Mouse (Mus musculus) left cerebral cortex, adult 8-10 months (tissue): Measurements from ENCODE around the gene Col23a1. TPM values are rescaled to one million over a fixed set of nuclear protein-coding genes. Genes with fewer than 3 reads are reported as not detected.

Experiments
- DNase-seq, 2 experiments: peaks; one replicate each; pipeline ENCODE4 v3.0.0; 2022; ENCODE audit warnings: low spot score in 2 of 2
- total RNA-seq, 4 experiments: library from RNA; stranded (reverse); gene quantifications; 2 replicates each; pipeline ENCODE4 v1.2.4; 2022

The Col23a1 gene
- total RNA-seq, 4 experiments from 2014 or later: 8.0 to 11.0 (median 9.0) TPM

DNA sequence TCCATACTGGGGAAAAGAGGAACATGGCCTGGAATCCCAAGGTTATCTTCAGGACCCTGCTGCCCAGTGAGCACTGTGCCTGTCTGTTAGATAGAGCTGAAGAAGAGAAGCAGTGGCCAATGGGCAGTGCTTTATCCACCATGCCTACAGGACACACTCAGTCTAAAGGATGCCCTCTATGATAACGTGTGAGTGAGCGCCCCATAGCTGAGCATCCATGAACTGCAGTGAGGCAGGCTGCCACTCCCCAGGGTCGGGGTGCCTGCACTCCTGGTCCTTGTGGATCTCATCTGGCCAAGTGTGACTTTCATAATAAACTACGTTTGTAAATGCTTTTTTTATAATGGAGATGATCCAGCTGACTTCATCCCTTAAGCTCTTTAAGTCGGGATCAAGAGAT, 87.5 kb downstream of the Col23a1 start:
- DNase-seq: no peak

DNA sequence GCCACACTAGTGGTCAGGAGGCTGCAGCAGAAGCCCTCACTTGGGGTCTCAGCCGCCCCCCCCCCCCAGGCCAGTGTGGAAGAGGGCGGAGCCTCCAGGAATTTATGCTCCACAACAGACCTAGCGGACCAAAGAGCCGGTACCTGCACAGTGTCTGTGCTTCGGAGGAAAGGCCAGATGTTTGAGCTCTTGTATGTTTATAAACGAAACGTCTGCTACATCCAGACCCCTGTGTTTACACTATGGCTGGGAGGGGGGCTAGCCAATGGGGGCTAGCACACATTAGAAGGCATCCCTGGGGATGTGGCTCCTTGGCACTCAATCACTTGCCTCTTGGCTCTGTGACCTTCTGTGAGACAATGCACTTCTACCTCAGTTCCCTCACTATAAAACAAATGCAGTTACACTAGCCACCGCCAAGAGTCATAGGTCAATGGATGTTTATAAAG, 99.2 kb downstream of the Col23a1 start:
- no peak for DNase-seq

DNA sequence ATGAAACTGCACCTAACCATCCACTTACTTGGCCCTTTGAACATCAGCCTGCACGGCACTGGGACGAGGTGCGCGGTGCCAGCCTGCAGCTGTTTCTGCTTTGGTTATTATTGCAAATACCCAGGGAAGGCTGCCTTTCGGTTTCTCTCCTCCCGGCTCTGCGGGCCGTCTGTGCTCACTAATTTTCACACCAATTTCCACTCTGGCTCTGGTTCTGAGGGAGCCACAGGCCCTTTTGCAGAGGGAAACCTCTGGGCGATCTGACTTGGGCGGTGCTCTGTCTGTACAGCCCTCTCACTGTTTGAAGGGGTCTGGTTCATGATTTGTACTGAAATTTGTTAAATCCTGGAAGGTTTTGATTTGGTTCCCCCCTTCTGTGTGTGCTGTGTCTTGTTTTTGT, 100.0 kb downstream of the Col23a1 start:
- DNase-seq: no peak

DNA sequence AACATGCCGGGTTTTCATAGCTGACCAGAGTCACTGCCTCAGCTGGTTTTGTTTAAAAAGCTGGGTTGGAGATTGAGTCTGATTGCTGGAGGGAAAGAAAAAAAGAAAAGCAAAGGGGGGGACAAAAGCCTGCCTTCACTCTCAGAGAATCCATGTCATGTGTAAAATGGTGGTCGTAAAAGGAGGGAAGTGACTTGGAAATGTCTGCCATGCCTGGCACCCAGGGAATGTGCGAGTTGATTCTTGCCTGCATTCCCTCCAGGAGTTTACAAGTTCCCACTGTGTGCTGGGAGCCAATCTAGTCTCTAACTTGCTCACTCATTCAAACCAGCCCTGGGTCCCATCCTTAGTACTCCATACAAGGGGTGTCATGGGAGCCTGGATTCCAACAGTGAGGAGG, 100.8 kb downstream of the Col23a1 start:
- DNase-seq: no peak

DNA sequence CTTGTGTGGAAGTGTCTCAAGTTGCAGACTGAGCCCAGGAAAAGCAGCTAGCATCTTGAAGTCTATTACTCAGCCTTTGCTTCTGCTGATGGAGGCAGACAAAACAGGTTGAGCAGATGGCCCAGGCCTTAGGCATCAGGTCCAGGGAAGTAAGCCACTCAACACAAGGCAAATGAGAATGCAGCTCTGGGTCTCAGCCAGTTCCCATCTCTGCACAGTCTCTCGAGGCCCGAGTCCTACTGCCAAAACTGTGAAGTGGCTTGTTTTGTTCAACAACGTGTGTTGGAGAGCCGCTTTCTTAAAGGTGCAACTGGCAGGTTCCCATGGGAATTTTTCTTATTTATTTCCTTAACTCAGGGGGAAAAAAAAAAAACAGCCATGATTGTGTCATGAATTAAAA, 101.8 kb downstream of the Col23a1 start:
- peak in 1 of 2 experiments; percentile 87 for DNase-seq

DNA sequence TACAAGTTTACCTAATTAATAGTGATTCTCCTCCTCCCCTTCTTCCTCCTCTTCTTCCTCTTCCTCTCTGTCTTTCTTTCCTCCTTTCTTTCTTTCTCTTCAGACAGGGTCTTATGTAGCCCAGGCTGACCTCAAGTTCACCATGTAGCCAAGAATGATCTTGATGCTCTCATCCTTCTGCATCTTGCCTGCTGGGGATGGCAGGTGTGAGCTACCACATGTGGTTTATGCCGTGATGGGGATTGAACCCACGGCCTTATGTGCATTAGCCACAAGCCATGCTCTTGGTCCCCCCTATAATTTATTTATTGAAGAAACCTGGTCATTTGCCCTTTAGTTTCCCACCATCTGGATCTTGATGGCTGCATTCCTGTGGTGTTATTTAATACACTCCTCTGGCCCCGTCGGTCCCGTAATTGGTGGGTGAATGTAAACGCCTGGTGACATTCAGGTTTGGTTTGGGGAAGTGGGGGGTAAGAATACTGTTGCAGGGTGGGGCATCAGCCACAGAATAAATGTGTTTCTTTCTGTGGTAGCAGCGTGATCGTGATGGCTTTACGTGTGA, 104.7 kb downstream of the Col23a1 start:
- no peak for DNase-seq

DNA sequence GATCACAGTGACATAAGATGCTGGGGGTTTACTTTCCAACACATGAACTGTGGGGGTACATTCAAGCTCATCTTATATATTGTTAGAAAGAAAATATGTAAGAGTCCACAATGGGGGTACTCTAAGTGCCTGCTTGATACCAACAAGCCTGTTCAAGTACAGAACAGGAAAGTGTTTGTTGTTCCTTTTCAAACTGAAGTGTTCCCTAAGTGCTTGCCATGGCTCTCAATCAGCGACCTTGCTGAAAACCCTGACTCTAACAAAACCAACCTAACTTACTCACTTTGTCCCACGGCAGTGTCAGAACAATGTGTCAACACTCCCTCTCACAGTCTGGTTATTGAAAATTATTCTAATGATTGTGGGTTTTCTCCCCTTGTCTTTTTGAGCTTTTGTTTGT, 106.7 kb downstream of the Col23a1 start:
- DNase-seq: no peak

DNA sequence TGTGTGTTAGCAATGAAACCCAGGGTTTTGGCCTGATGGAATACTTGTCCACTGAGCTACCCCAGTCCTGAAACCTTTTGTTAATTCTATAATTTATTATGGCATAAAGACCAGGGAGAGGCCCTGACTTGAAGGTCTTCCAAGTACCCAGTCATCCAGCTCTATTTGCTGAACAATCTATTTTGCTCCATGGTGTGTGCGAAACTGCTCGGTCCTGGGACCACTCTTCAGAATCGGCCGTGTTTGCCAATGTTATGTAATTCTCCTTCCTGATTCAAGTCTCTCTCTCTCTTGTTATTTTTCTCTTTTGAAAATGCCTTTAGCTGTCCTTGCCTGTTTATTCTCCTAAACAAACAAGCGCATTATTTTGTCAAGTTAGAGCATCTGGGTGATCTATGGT, 108.4 kb downstream of the Col23a1 start:
- no peak for DNase-seq

DNA sequence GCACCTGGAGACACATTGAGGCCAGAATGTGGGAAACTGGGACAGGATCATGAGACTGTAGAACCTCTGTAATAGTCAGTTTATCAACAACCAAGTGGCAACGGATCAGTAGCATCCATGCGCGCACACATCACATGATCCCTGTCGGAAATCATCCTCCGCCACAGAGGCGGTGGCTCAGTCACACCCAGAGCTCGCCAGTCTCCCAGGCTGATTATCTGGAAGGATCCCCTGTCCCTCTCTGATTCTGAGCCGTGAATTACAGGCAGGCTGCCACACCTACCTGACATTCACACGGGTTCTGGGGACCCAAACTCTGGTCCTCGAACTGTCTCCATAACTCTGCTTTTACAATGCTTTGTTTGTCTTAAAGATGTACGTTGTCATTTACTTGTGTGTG, 110.6 kb downstream of the Col23a1 start:
- no peak for DNase-seq

DNA sequence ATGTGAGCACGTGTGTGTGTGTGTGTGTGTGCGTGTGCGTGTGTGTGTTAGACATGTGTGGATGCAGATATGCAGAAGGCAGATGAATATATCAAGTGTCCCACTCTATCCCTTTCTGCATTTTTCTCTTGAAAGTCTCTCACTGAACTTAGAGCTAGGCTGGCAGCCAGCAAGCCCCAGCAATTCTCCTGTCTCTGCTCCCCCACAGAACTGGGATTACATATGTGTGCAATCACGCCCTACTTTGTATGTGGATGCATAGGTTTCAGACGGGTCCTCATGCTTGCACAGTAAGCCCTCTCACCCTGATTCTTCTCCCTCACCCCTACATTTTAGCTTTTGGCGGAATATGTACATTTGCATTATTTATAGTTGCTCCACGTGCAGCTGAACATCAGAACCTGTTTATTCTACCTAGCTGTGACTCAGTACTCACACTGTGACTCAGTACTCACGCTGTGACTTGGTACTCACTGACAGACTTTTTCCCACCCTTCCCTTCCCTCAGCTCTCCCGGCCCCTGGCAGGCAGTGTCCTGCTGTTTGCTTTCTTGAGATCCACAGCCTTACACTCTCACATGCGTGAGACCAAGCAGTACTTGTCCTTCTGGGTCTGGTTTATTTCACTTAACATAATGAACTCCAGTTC, 111.9 kb downstream of the Col23a1 start:
- no peak for DNase-seq

DNA sequence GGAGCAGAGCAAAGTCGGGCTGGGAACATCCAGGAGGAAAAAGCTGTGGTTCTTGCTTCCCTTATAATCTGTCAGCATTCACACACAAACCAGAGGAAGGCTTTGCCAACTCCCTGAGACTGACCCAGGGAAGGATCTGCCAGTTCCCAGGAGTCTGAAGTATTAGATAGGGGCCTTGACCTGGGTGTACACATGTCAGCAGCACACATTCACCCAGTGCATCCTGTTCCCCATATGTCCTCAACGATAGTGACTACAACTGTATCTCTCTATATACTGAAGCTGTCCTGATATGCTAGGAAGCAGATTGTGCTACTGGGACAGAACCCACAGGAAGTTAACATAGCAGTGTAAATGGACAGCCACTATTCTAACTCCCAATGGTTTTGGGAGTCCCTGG, 114.2 kb downstream of the Col23a1 start:
- no peak for DNase-seq

DNA sequence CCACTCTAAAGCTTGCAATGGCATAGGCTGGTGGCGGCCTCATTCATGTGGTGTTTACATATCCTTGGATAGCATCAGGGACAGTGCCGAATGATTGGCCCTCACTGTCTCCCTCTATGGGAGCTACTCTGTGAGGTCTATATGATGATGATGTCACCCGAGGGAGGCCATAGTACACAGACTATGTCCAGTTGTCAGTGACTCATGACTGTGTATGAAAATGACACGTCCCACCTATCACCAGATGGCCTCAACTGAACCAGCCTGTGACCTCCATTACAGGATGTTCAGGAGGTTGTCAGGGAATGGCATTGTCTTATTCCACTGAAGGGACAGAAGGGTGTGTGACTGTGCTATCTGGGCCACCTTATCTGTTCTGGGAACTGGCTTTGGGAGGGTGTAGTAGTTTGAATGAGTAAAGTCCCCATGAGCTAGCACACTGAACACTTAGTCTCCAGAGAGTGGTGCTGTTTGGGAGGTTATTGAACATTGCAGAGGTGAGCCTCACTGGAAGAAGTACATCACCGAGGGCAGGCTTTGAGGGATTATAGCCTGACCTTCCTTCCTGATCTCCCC, 115.2 kb downstream of the Col23a1 start:
- DNase-seq: no peak

DNA sequence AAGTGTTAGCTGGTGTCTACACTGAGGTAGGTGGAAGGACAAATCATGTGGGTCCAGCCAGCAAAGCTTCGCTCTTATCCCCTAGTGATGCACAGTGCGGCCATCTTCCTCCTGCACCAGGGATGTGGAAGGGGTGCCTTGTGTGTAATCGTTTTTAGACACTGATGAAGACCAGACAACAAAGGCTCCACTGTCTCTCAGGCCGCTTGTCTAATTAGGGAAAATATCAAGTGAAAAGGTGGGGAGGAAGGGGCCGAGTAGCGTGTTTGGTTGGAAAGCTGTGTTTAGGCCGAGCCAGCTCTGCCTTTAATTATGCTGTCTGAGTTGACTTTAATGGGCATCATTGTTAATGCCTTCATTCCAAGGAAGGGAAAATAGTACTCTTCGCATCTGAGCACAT, 116.8 kb downstream of the Col23a1 start:
- no peak for DNase-seq

DNA sequence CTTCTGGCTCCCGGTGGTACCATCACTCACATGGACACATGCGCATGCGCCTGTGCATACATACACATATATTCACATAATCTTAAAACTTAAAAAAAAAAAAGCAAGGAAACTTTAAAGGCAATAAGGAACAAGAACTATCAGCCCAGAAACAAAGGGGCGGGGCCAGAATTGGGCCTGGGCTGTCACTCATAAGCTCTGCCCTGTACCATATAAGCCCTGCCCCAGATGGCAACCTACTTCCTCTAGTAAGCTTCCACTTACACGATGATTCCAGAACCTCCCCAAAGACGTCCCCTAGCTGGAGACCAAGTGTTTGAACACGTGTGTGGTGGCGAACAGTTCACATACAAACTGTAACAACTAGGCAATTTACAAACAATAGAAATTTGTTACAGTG, 117.6 kb downstream of the Col23a1 start:
- no peak for DNase-seq

DNA sequence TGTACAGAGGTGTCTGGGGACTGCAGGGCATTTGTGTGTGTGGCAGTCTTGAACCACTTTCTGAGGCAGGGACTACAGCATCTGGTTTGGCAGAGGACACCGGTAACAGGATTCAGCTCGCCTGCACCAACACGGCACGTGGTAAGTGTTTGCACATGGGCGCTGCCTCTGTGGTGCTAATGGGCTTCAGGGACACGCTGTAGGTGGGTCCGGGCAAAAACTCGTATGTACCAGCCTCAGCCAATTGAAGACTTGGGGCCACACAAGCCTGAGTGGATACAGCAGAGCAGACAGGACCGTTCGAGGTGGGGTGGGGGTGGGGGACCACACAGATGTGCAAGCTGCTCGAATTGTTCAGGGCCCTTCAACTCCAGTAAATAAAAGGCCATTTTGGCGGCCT, 121.1 kb downstream of the Col23a1 start:
- DNase-seq: no peak

DNA sequence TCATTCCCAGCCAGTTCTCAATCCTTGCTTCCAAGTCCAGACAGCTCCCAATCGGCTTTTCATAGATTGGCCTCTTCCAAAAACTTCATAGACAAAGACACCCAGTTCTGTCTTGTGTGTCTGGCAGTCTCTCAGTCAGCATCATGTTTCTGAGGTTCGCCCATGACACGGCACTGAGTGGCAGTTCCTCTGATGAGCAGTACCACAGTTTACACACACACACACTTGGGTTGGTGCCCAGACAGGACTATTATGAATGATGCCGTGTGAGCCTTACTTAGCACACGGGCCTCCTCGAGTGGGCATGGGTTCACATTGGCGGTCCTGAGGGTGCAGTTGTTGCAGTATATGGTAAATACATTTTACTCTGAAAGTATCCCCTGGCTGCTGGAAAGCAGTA, 124.8 kb downstream of the Col23a1 start:
- DNase-seq: no peak

DNA sequence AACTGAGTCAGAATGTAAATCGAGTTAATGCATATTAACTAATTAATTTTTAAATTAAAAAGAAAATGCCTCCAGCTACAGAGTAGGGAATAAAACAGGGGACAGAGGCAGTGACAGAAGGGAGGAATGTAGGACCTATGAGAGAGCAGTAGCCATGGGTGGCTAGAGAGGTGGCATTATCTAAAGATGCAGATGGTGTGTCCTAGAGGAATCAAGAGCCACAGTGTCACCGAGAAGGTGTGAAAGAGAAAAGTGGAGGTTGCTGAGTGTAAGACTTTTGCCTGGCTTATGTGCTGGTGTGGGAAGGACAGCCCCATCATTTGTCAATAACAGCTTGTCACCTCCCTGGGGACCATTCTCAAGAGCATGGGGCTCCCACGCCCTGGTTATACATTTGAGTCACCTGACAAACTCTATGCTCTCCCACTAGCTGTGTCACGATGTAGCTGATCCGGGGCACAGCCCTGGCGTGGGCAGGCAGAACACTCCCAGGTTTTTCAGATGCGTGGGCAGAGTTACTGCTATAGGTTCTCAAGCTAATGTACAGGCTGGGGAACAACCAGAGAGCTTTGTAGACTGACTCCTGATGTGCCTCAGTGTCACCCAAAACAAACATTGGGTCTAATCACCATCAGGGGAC, 125.4 kb downstream of the Col23a1 start:
- DNase-seq: peak in 1 of 2 experiments; percentile 24

DNA sequence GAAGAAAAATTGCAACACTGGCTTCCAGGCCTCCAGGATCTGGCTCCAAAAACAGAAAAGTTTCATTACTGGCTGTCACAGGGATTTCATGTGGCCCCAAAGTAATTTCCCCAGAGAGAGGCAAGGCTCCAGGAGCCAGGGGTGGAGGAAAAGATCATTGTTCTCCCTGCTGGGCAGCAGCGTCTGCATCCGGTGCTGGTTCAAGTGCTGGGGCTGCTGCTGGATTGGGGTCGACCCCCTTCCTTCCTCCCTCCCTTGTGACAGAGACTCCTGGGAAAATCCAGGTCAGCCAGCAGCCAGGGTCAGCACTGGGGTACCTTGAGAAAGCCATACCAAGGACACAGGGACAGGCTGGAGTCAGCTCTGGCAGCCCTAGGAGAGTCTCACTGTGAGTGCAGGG, 129.1 kb downstream of the Col23a1 start:
- DNase-seq: no peak

DNA sequence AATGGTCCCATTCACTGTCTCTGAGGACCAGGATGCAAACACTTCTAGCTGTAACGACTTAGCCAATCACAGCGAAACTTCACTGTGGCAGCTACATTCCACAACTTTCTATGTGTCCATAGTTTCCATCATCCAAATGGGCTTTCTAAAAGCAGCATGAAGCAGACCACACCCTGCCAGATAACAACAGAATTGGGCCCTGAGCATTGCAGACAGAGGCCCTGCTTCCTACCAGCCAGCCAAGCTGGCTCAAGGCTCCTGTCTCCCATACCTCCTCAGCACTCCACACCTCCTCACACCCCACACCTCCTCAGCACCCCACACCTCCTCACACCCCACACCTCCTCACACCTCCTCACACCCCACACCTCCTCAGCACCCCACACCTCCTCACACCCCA, 132.2 kb downstream of the Col23a1 start:
- no peak for DNase-seq

DNA sequence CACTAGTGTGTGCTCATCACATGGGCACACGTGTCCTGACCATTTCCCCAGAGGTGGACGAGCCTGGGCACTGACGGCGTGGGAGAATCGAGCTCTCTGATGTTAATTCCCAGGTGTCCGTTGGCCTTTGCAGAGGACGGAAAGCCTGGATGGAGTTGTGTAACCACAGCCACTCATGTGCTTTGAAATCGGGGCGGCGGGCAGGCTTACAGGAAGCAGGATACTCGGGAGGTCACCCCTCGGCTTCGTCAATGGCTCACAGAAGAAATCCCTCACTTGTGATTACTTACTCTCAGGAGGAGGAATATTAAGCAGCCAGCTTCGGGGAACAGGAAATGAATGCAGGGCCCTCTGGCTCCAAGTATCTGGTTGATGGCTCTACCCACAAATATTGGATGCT, 133.0 kb downstream of the Col23a1 start:
- DNase-seq: no peak

DNA sequence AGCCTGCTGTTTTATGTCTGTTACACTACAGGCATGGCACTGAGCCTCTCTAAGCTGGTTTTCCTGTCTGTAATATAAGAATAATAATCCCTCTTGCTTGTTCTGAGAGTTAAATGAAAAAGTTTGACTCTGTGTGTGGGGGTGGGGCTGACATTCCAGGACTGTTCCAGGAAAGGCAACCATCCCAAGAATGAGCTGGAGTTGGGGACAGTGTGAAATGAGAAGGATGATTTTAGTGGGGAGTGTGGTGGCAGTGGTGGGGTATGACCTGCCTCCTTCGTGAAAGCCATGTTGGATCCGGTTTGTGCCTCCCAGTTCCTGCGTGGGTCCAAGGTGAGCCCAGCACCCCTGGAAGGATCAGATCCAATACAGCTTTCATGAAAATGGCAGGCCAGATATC, 136.4 kb downstream of the Col23a1 start:
- no peak for DNase-seq

DNA sequence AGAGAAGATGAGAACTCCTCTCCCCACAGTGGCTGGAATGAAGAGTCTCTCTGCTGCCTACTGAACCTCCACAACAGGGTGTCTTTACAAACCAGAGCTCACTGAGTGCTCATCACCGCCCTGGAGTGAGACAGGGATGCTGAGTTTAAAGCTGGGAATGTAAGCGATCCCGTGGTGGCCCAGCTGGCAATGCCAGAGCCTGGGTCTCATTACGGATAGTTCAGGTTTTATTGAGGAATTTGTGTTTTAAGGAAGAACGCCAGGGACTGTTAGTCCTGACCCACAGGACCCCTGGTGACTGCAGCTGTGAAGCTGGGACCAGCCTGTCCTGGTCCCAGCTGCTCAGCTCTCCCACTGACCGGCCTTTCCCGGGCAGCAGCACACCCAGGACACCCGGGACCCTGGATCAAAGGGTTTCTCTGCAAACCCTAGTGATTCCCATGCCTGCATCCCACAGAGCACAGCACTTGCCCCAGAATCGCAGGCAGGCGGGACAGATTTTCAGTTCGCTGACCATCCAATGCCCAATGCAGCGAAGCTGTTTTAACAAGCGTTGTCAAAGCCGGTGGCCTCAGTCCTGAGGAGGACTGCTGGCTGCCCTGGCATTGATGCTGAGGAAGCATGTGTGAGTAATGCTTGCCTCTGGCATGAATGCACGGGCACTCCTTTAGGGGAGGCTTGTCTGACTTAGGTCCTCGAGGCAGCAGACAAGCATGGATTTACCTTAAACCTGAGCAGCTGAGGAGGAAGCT, 139.9 kb downstream of the Col23a1 start:
- DNase-seq: no peak
